Mouse (Mus musculus): ENCODE data around the gene Mrpl43.
A peak's percentile ranks its signal among the peaks of the same experiment; 100 is the strongest.
"Not testable (repeated sequence)": the region's sequence is repeated elsewhere in the genome, so short reads cannot be mapped to it uniquely, and the experiment has no call there.

Gene Mrpl43

DNA sequence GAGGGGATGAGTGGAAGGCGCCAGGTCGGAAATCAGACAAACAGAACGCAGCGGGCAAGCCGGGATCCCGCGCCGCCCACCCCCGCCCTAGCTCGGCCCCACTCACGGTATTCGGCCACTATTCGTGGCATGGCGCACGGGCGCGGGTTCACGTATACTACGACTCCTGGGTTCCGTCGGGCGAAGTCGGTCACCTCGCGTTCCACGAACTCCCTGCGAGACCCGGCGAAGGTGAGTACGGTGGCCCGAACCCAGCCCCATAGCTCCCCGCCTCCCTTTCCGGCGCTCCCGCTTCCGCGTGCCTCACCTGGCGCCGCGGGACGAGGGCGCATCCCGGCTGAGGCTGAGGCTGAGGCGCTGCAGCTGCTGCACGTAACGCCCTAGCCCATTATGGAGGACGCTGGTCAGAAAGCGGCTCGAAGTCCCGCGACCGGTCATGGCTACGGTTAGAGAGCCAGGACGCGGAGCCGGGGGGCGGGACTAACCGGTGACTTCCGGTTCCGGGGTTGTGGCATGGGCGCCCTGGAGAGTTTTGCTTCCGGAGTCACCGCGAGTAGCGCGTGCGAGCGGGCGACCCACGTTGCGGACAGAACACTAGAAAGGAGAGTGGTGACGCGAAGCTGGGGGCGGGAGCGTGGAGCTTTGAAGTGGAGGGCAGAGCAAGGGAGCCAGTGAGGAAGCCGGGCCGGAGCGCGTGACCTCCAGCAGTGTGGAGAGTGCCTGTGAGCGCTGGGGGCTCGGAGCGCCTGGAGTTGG lies at the start of gene Mrpl43:
Gene Mrpl43 (minus strand): TSS at position 486 of the 756 bp plus-strand sequence.
- DNase-seq (ENCODE audit: low spot score in 2 of 2) = peak; percentile 95 to 97

DNA sequence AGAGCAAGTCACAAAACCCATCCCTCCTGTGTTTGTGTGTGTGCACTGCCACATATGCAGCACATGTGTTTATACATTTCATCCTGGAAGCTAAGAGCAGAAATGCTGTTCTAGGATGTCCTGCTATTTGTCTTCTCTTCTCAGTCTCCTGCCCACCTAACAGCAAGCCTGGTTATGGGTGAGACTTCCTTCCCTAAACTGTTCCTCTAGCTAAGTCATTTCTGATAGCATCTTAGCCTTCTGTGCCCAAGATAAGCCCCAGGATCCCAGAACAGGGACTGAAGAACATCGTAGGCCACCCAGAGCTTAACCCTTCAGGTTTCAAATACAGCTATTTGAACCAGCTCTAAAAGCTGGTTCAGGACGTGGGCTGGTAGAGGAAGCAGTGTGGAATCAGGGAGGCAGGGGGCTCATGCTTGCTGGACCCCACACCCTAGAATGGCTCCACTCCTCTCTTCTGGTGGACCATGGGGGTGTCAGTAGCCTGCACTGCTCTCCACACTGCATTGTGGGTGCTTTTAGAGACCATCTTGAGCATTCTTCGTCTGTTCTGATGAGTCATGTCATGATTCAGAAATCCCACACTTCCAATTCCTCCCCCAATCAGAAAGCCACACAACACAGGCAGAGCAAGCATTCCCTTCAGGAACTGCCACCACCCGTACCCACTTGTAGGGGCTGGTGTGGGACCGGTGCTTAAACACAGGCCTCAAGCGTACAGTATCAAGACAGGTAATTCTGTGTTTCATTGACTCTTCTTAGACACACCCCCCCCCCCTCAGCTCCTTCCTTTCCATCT lies 48.8 kb upstream of the Mrpl43 start:
- DNase-seq (ENCODE audit: low spot score in 2 of 2) = no peak

DNA sequence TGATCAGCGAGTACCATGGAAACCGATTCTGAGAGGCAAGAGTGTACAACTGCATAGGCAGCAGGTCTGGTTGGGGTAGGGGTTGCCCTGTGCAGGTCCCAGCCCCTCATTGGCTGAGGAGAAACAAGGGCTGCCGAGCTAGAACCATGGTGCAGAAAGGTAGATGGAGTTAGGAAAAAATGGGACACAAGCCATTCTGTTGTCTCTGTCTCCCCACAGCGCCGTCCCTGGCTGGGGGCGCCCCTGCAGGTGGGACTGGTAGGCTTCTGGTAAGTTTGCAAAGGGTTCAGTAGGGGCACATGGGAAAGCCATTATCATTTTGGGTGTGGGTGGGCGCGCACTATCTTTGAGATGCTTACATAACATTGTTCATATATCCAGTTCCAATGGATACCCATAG lies 47.2 kb upstream of the Mrpl43 start:
- DNase-seq (ENCODE audit: low spot score in 2 of 2) = no peak

DNA sequence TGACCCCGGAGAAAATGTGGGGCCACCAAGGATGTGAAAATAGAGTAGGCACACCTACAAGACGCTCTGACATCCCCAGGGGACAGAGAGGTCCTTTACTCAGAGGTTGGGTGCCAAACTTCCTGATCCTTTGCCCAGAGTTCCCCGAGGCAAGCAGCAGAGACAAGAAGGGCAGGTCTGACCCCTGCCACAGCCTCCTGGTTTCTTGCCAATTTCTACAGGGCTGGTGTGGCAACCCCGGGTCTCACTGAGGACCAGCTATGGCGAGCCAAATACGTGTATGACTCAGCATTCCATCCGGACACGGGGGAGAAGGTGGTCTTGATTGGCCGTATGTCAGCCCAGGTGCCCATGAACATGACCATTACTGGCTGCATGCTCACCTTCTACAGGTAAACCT lies 43.3 kb upstream of the Mrpl43 start:
- DNase-seq (ENCODE audit: low spot score in 2 of 2) = no peak

DNA sequence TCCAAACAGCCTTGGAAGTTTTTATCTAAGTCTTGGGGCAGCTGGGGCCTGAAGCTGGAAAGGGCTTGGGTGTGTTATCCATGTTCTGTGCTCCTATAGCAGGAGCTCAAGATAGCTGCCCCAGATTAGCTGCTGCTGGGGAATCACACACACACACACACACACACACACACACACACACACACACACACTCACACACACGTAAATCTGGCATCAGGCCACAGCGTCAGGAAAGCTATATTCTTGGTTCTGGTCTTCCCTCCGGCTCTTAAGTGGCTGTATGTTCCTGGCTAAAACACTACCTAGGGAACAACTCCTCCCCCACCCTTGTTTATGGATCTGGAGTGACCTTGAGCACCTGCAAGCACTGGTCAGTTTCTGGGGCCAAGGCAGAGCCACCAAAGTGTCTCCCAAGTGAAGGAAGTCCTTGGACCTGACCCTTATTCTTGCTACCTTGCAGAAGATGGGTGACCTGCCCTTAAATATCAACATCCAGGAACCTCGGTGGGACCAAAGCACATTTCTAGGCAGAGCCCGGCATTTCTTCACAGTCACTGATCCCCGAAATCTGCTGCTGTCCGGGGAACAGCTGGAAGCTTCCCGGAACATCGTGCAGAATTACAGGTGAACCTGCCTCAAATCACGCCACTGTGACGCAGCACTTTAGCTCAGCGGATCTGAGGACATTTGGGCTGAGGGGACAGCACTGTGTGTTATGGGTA lies 42.6 kb upstream of the Mrpl43 start:
- DNase-seq (ENCODE audit: low spot score in 2 of 2) = no peak

DNA sequence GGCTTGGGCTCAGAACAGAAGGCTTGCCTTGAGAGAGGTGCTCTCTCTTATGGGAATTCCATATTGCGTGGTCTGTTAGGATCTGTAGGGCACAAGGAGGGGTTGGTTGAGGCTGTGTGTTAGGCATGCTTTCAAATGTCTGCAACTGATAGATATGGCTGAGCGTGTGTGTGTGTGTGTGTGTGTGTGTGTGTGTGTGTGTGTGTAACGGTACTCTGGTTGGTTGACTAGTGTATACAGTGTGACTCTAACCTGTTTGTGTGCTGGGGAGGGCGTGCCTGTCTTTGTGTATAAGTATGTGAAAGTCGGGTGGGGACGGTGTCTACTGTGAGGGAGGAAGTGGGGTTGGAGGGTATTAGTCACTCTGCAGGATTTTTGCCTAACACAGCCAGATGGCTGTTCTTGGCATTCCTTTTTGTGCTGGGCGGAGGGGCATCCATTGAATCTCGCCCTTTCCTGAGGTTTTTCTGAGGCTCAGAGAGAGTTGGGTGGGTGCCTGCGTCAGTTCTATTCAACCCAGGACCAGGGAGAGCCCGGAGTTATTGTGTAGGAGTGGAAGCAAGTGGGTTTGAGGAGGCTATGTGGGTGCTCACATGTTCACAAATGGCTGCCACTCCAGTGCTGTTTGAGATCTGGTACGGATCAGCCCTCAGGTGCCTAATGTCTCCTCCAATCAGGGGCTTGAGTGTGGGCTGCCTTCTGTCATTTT lies 41.8 kb upstream of the Mrpl43 start:
- peak; percentile 62 to 75 for DNase-seq (ENCODE audit: low spot score in 2 of 2)

DNA sequence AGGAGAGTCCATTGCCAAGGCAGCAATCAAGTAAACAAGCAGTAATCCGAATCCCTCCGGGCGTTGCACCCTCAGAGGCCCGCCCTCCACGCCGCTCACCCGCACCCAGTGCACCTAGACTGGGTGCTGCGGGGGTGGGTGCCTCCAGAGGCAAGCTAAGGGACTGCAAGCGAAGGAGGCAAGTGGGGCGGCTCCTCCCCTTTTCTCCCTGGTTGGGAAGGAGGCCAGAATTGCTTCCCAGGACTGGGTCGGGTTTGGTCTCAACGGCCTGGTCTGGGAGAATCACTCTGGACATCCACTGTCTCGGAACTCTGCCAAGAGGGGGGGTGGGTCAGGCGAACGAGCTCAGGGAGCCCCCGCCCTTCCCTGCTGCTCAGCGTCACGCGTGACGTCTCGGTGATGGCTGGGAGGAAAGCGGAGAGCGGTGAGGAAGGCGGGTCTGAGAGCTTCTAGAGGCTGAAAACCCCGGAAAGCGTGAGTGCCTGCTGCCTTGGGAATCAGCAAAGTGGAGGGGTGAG lies 41.2 kb upstream of the Mrpl43 start, which contains the start of gene Sfxn3:
Gene Sfxn3 (plus strand): TSS at position 87 of the 518 bp plus-strand sequence.
- DNase-seq (ENCODE audit: low spot score in 2 of 2) = peak; percentile 92 to 94

DNA sequence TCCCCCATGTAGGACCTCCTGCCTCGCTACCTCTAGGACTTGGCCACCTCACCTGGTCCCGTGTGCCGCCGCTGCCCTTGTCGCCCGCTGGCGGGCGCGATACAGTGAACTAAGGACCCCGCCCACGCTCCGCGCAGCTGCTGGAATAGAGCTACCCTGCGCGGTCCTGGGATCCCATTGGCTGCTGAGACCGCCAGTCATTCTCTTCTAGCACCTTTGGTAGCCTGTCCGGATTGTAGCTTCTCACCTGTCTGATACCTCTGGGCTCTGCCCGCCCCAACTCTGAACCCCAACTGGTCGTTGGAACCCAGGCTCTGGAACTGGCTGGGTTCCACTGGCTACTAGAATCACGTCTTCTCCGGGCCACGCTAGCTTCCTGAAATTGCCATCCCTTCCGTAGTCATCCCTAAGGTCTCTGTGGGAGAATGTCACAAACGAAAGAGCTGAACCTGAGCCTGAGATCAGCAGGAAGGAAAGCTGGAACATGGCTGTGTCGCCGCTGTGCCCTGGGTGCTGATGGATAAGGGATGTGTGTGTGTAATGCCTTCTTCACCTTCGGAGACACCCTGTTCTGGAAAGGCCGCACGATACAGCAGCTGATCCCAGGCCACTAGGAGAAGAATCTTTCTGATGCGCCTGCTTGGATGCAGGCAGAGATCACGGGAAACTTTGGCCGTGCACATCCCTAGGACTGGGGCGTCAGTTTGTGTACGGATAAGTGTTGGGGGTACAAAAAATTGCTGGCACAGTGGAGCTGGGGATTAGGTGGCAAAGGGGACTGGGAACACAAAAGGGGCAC lies 40.5 kb upstream of the Mrpl43 start:
- DNase-seq (ENCODE audit: low spot score in 2 of 2) = peak; percentile 83

DNA sequence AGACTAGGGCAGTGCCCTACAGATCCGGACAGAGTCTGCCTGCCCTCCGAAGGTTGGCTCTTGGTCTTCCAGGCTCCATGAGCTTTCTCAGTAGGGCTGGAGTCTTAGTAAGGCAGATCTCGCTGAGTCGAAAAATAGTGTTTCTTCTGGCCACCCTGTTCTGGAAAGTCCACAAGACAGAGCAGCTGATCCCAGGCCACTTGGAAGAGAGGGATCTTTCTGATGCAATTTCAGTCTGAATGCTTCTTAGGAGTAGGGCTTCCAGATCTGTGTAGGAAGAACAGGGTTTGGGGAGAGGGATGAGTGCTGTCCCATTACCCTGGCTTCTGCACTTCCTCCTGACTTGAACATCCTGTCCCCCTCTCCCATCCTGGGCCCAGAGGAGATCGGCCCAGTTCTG lies 39.4 kb upstream of the Mrpl43 start, which contains the start of gene Pdzd7:
Gene Pdzd7 (minus strand): TSS at position 67 of the 400 bp plus-strand sequence.
- no peak for DNase-seq (ENCODE audit: low spot score in 2 of 2)

DNA sequence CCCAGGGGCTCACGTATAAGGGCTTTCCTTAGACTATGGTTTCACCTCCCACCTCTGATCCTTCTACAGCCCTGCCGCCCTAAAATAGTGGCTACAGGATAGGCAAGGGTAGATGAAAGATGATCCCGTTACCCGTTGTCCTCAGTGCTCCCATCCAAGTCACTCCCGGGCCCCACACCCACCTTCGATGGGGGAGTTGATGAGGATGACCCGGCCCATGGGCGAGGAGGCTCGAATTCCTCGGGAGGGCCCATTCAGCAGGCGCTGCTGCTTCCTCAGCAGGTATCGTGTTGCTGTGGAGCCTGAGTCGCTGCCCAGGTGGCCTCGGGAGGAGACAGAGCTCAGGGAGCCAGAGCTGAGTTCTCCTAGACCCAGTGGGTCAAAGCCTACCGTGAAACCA lies 39.0 kb upstream of the Mrpl43 start:
- DNase-seq (ENCODE audit: low spot score in 2 of 2) = no peak

DNA sequence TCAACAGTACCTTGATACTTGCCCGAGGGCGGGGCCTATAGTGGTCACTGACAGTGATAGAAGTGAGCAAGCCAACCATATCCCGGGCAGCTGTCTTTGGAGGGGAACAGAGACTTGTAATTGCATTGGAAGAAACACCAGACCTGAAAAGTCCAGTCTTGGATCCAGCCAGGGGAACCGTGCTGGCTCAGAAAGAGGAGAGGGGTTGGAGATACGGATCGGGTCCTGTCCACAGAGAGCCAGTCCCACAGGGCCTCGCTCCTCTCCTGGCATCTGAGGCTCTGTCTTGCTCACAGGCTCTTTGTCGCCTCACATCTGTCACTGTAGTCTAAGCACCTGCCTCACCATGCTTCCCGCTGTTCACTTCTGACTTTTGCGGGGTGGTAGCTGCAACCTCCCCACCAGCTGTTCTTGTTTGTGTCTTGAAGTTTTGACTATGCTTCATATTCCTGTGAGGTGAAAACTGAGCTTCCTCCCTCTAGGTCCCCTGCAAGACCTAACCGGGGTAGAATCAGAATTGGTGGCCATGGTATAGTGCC lies 38.2 kb upstream of the Mrpl43 start:
- no peak for DNase-seq (ENCODE audit: low spot score in 2 of 2)

DNA sequence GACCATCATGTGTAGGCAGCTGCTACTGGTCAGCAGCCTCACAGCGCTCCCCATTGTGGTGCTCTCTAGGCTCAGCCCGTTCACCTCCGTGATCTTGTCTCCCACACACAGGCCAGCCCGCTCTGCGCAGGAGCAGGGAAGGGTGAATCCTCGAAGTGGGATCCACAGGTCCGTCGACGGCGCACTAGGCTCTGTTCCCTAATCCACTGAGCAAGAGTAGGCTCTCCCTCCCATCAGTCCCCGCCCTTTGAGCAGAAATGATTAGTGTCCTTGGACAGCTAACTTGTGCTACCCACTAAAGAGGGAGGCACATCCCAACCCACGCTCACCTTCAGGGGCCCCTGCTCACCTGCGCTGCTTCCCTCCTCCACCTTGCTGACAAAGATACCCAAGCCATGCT lies 34.0 kb upstream of the Mrpl43 start:
- no peak for DNase-seq (ENCODE audit: low spot score in 2 of 2)

DNA sequence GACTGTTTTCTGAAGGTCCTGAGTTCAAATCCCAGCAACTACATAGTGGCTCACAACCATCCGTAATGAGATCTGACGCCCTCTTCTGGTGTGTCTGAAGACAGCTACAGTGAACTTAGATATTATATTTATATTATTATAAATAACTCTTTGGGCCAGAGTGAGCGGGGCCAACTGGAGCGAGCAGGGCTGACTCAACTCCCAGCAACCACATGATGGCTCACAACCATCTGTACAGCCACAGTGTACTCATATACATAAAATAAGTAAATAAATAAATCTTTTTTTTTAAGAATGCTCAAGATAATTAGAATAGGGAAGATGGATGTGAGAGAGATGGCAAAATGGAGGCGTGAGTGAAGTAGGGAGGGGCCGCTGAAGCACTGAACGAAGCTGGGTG lies 32.0 kb upstream of the Mrpl43 start:
- not testable (repeated sequence) for DNase-seq (ENCODE audit: low spot score in 2 of 2)

DNA sequence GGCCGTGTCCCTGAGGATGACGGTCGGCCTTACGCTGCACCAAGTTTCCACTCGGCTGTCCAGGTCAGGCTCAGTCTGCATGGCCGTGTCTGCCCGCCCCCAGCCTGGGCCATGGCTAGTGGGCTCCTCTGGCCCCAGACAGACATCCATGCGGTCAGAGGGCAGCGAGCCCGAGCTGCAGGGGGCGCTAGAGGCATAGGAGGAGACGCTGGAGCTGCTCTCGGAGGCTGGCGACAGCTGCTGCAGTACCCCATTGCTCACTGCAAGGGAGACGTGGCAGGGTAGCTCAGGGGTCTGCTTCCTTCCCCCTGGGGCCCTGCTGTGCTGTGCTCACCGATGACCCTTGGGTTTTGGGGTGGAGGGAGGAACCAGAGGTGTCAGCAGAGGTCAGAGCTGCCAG lies 30.6 kb upstream of the Mrpl43 start:
- DNase-seq (ENCODE audit: low spot score in 2 of 2) = no peak

DNA sequence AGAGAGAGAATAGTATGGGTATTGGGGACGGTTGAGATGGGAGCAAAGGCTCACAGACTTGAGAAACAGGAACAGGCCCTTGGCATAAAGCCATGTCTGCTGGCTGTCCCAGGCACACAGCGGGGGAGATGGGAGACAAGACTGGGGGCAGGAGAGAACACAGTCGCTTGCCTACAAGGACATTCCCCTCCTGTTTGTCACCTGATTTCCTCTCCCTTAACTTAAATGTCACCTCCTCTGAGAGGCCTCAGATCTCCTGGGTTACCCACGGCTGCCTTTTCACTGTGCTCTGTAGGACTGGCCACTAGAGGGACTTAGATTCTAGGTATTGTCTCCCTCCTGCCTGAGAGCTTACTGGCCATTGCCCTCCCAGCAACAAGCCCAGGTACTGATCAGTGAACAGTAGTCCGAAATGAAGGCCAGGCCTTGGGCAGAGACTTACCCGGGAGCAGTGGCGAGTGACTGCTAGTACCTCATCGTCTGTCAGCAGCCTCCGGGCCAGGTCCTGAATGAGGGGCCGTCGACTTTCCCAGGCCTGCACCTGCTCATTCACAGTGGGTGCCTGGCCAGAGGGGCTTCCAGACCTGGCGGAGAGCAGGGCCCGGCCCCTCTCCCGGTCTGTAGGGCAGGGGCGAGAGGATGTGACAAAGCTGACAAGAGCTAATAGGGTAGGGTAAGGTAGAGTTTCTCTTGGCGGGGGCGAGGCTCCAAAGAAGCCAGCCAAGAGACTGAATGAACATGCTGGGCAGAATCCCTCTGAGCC lies 26.5 kb upstream of the Mrpl43 start:
- DNase-seq (ENCODE audit: low spot score in 2 of 2) = no peak

DNA sequence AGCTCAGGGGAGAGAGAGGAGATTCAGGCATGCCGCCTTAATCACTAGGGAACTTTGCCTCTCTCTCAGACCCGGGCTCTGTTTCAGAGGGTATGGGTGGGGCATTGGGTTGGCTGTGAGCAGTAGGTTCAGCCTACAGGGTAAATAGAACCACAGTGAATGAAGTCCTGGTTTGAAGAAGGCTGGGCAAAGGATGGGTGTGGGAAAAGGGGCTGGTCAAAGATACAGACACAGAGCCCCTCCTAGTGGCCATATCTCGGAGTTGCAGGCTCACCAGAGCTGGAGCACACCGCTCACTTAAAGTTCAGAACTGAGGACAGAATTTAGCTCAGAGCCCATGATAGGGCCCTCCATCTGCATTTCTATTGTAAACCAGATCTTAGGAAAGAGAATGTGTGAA lies 25.5 kb upstream of the Mrpl43 start:
- peak; percentile 70 to 80 for DNase-seq (ENCODE audit: low spot score in 2 of 2)

DNA sequence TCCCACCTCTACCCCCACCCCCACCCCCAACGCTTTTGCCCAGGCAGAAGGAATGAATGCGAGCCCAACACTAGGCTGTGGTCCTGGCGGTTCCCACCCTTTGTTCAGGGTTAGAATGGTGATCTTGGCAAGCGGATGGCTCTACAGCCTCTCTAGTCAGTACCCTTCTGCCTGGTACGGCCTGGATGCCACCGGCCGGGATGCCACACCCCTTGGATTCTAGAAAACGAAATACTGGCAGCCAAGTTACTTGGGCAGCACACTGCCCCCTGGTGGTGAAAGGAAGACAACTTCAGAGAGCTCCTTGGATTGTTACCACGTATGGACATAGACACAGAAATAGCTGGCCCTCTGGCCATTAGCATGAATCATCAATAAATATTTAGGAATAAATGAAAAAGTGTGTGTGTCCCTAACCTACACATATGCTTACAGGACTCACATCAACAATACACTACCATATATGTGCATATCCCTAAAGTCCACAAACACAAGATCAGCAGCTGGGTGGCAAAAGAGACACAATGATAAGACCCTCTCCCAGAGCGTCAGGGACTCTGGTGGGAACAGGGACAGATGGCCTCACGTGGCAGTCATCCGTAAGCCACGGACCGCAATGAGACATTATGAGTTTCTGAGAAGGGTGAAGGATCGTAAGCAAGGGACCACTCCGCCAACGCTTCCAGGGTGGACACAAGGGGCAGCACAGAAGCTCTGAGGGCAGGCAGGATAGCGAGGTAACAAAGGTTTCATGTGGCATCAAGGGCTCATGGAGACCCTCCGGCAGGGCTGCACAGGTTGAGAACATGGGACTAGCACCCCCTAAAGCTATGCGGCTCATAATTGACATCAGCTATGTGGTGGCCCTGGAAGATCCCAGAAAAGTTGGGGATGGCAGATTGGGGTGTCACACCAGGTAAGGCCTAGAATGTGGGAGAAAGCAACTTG lies 24.8 kb upstream of the Mrpl43 start:
- DNase-seq (ENCODE audit: low spot score in 2 of 2) = peak; percentile 57 to 77

DNA sequence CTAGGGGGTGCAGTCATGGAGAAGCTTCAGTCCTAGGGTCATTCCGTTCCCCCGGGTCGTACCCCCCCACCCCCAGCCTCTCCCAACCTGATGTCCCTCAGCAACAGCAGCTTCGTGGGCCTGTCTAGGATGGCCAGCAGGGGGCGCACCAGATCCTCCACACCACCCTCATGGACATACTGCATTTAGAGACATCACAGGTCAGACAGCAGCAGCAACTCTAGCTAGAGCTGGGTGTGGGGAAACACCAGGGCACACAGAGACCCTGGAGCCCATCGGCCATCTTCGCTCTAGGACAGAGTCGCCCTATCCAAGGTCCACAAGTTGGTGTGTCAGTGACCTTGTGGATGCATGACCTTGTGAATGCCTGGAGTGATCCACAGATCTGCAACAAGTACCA lies 23.9 kb upstream of the Mrpl43 start:
- DNase-seq (ENCODE audit: low spot score in 2 of 2) = peak; percentile 43 to 64
